Comparison of ENCODE assay signal across 9 mouse cellular contexts in the genomic region with DNA sequence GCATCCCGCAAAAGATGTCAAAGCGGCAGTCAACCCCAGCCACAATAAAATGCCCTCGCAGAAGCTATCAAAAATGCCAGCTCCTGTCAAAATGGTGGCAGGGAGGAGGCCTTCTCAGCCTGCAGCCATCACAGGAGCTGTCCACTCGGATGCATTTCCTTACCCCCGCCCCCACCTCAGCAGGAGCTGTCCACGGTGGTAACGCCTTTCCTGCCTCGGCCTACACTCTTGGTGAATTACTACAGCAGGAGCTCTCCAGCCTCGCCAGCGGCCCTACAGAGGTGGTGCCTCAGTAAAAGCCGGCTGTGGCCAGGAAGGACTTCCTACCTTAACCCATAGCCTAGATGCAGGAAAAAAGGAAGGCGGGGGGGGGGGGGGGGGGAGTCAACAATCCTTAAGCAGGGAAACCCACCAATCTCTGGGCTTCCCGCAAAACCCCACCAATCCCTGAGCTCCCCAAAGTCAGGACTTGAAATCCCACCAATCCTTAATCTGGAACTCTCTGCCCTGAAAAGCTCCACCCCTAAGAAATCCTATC. TPM values are rescaled to one million over a fixed set of nuclear protein-coding genes. Genes with fewer than 3 reads are reported as not detected.
A peak's percentile ranks its signal among the peaks of the same experiment; 100 is the strongest.
DNase-seq lines count a peak whose midpoint lies in the region; ATAC-seq and TF ChIP-seq lines count a peak whose summit lies in the region.
"Had no signal": no experiment of that assay in that cellular context is flagged by ENCODE, and none has a peak within 500 bp of the region (broad histone marks: within the 10 kb centered on the region; RNA-seq: fewer than 3 reads in every experiment).

No protein-coding gene starts in this region.

- no peaks in the 10 kb centered on the region for H3K36me3 ChIP-seq in lung, embryonic 15.5 days
- H3K36me3 ChIP-seq in ES-E14 (ENCODE audit: control insufficient read depth, insufficient read depth, low read length, poor library complexity, severe bottlenecking), result 0 out of 2 replicates have a peak, but pooled peaks cover 2% of the 10 kb centered on the region
- peaks cover 7% of the 10 kb centered on the region; the same call in 1 of the 2 replicates for H3K36me3 ChIP-seq in limb, embryonic 13.5 days

- 0 out of 2 replicates have a peak overlapping the region, but pooled peaks have one; percentile 61 for H3K4me3 ChIP-seq in lung, embryonic 15.5 days
- H3K4me3 ChIP-seq in ES-E14 (ENCODE audit: insufficient read depth in 1 of 2, low read depth in 1 of 2, low read length in 2 of 2, poor library complexity in 1 of 2, severe bottlenecking in 1 of 2), result no peak overlapping the region
- H3K4me3 ChIP-seq in limb, embryonic 13.5 days, result no peak overlapping the region; the same call in 1 of the 2 replicates

- DNase-seq in lung, adult 18-20 months, result no peak
- DNase-seq in ES-E14 (ENCODE audit: low read depth, low spot score) (peak; percentile 73), R1 (ENCODE audit: low read depth, low spot score) (peak; percentile 94)
- DNase-seq in layer of hippocampus, postnatal 10 days (ENCODE audit: low spot score in 2 of 2), result no peak
- no peak for DNase-seq in spleen, postnatal 10 days (ENCODE audit: low spot score in 2 of 2)

- ATAC-seq in lung, embryonic 15.5 days (ENCODE audit: borderline replicate concordance, extremely low read depth, low FRiP score, low TSS enrichment), result no peak
- no peak for ATAC-seq in limb, embryonic 13.5 days (ENCODE audit: low FRiP score, low read depth)

- WGBS in lung, embryonic 15.5 days, result 50% methylated on average over 13 of the region's 13 CpGs
- WGBS in limb, embryonic 13.5 days, result 48% methylated on average over 12 of the region's 13 CpGs

- H3K9me3 ChIP-seq in lung, embryonic 15.5 days, result no peaks in the 10 kb centered on the region
- H3K9me3 ChIP-seq in ES-E14 (ENCODE audit: control insufficient read depth, insufficient read depth, low read depth, low read length), result no peaks in the 10 kb centered on the region
- no peaks in the 10 kb centered on the region for H3K9me3 ChIP-seq in limb, embryonic 13.5 days

- H3K9ac ChIP-seq in lung, embryonic 15.5 days, result no peak overlapping the region
- H3K9ac ChIP-seq in ES-E14 (ENCODE audit: insufficient read depth, low read depth, low read length, poor library complexity, severe bottlenecking), result no peak overlapping the region
- H3K9ac ChIP-seq in limb, embryonic 13.5 days, result no peak overlapping the region

- peak overlapping the region; percentile 88 for H3K4me2 ChIP-seq in lung, embryonic 15.5 days
- peak overlapping the region; percentile 71 for H3K4me2 ChIP-seq in limb, embryonic 13.5 days (replicated peaks)

- H3K27me3 ChIP-seq in lung, embryonic 15.5 days, result no peaks in the 10 kb centered on the region
- H3K27me3 ChIP-seq in limb, embryonic 13.5 days, result no peaks in the 10 kb centered on the region

- H3K4me1 ChIP-seq in lung, embryonic 15.5 days, result peaks cover 20% of the 10 kb centered on the region
- peaks cover 2 to 10% of the 10 kb centered on the region in 2 experiments; a peak in 1 of 4 replicates for H3K4me1 ChIP-seq in ES-E14 (ENCODE audit: control insufficient read depth in 2 of 2, insufficient read depth in 2 of 2, low read length in 2 of 2, poor library complexity in 1 of 2)
- H3K4me1 ChIP-seq in limb, embryonic 13.5 days, result peaks cover 15% of the 10 kb centered on the region

- H3K27ac ChIP-seq in lung, embryonic 15.5 days, result peak overlapping the region; percentile 99
- no peak overlapping the region for H3K27ac ChIP-seq in ES-E14 (ENCODE audit: insufficient read depth, low read depth, low read length, poor library complexity, severe bottlenecking)
- H3K27ac ChIP-seq in limb, embryonic 13.5 days, result no peak overlapping the region

- in situ Hi-C loops in ES-E14 (cut with MboI; ENCODE audit: low sequenced_read_pairs in 2 of 2, unreplicated experiment in 2 of 2), result no loop called here

TF ChIP-seq in ES-E14, 5 proteins besides CTCF, POLR2A, EP300 and RAD21:
- TF ChIP-seq HCFC1 (IDR thresholded peaks at IDR 0.05; ENCODE audit: borderline replicate concordance, insufficient read depth, low read length) (peak; percentile 55; the same call in 1 of the 2 replicates), CHD2 (IDR thresholded peaks at IDR 0.05; ENCODE audit: low read depth, low read length) (no peak)

RNA-seq across cellular contexts. Expression of gene Rabep2, which starts 1.2 kb away (rescaled TPM):
- 35.4 and 37.6 TPM in 2 replicates for polyA plus RNA-seq in lung, embryonic 15.5 days (2015; fragmentation: Nextera tagmentation; extraction: Ambion mirVana)
- total RNA-seq in ES-E14 (2012; rRNA removed), result 22.1 and 27.8 TPM in 2 replicates
- polyA plus RNA-seq in limb, embryonic 13.5 days (2015; fragmentation: Nextera tagmentation; extraction: Ambion mirVana), result 36.6 and 37.0 TPM in 2 replicates
- total RNA-seq in layer of hippocampus, postnatal 10 days (2021), result 10 to 100 TPM; 10.8 to 13.1 TPM

RNA-seq across cellular contexts. Expression of gene Cd19, which starts 12.7 kb away (rescaled TPM):
- not detected in 2 replicates for polyA plus RNA-seq in lung, embryonic 15.5 days (2015; fragmentation: Nextera tagmentation; extraction: Ambion mirVana)
- total RNA-seq in ES-E14 (2012; rRNA removed), result 0.16 and 0.49 TPM in 2 replicates
- polyA plus RNA-seq in limb, embryonic 13.5 days (2015; fragmentation: Nextera tagmentation; extraction: Ambion mirVana), result not detected in 2 replicates
- total RNA-seq in layer of hippocampus, postnatal 10 days (2021), result under 1 TPM in 1 of 2 experiments, not detected in 1; 0.25 TPM
- total RNA-seq: gastrocnemius, adult 18-20 months; left cerebral cortex, postnatal 14 days had no signal

RNA-seq across cellular contexts. Expression of gene Nfatc2ip, which starts 30.9 kb away (rescaled TPM):
- 3.1 and 3.3 TPM in 2 replicates for polyA plus RNA-seq in lung, embryonic 15.5 days (2015; fragmentation: Nextera tagmentation; extraction: Ambion mirVana)
- total RNA-seq in ES-E14 (2012; rRNA removed), result 31.7 and 45.6 TPM in 2 replicates
- 2.3 and 2.4 TPM in 2 replicates for polyA plus RNA-seq in limb, embryonic 13.5 days (2015; fragmentation: Nextera tagmentation; extraction: Ambion mirVana)
- 10 to 100 TPM in 1 of 2 experiments, 1 to 10 TPM in 1; 9.3 to 10.8 TPM for total RNA-seq in layer of hippocampus, postnatal 10 days (2021)

RNA-seq across cellular contexts. Expression of gene Atp2a1, which starts 35.5 kb away (rescaled TPM):
- 1.3 and 2.8 TPM in 2 replicates for polyA plus RNA-seq in lung, embryonic 15.5 days (2015; fragmentation: Nextera tagmentation; extraction: Ambion mirVana)
- 0.11 and 0.27 TPM in 2 replicates for total RNA-seq in ES-E14 (2012; rRNA removed)
- polyA plus RNA-seq in limb, embryonic 13.5 days (2015; fragmentation: Nextera tagmentation; extraction: Ambion mirVana), result 90.2 and 93.8 TPM in 2 replicates
- under 1 TPM; 0.09 to 0.58 TPM for total RNA-seq in layer of hippocampus, postnatal 10 days (2021)

RNA-seq across cellular contexts. Expression of gene Sh2b1, which starts 47.8 kb away (rescaled TPM):
- polyA plus RNA-seq in lung, embryonic 15.5 days (2015; fragmentation: Nextera tagmentation; extraction: Ambion mirVana), result 45.6 and 46.8 TPM in 2 replicates
- 20.3 and 22.5 TPM in 2 replicates for total RNA-seq in ES-E14 (2012; rRNA removed)
- polyA plus RNA-seq in limb, embryonic 13.5 days (2015; fragmentation: Nextera tagmentation; extraction: Ambion mirVana), result 56.6 and 61.4 TPM in 2 replicates
- 10 to 100 TPM; 68.1 to 69.6 TPM for total RNA-seq in layer of hippocampus, postnatal 10 days (2021)

Comparison
In these comparisons a context has a peak if more than half of its experiments do, and no peak if none do; other contexts are left out.
1. DNase-seq: peak in ES-E14 (single experiment) and R1 (single experiment); none in lung, adult 18-20 months (0 of 2), layer of hippocampus, postnatal 10 days (0 of 2) and spleen, postnatal 10 days (0 of 2).